In genomic region chr11:100297801-100298200, GRCm38 (mm10) we compare ENCODE assay signal across 8 mouse cellular contexts. TPM values are rescaled to one million over a fixed set of nuclear protein-coding genes. Genes with fewer than 3 reads are reported as not detected.
DNase-seq lines count a peak whose midpoint lies in the region; ATAC-seq lines count a peak whose summit lies in the region.

No protein-coding gene starts in this region.

- H3K4me1 ChIP-seq in heart, embryonic 12.5 days (replicated peaks): peaks cover 5% of the 10 kb centered on the region
- H3K4me1 ChIP-seq in embryonic facial prominence, embryonic 13.5 days: peaks cover 8% of the 10 kb centered on the region
- no peaks in the 10 kb centered on the region; the same call in 1 of the 2 replicates for H3K4me1 ChIP-seq in limb, embryonic 12.5 days (replicated peaks)
- H3K4me1 ChIP-seq in neural tube, embryonic 13.5 days (replicated peaks): peaks cover 4% of the 10 kb centered on the region; the same call in 1 of the 2 replicates

- H3K36me3 ChIP-seq in heart, embryonic 12.5 days: no peaks in the 10 kb centered on the region
- H3K36me3 ChIP-seq in embryonic facial prominence, embryonic 13.5 days: no peaks in the 10 kb centered on the region
- no peaks in the 10 kb centered on the region for H3K36me3 ChIP-seq in limb, embryonic 12.5 days
- H3K36me3 ChIP-seq in neural tube, embryonic 13.5 days: no peaks in the 10 kb centered on the region

- 35% methylated on average over 5 of the region's 5 CpGs for WGBS in heart, embryonic 12.5 days
- WGBS in embryonic facial prominence, embryonic 13.5 days: 42% methylated on average over 5 of the region's 5 CpGs
- WGBS in limb, embryonic 12.5 days: 36% methylated on average over 5 of the region's 5 CpGs
- 38% methylated on average over 5 of the region's 5 CpGs for WGBS in neural tube, embryonic 13.5 days

- no peak for DNase-seq in heart, adult 9 months (ENCODE audit: low spot score in 2 of 2)
- peak; percentile 60 for DNase-seq in CD4-positive helper T cell, adult 2 months (ENCODE audit: low read depth, low spot score)
- DNase-seq in frontal cortex, postnatal 36 days (ENCODE audit: low spot score in 2 of 2): no peak
- DNase-seq in layer of hippocampus, postnatal 36 days: no peak

- H3K4me3 ChIP-seq in heart, embryonic 12.5 days: 0 out of 2 replicates have a peak overlapping the region, but pooled peaks have one; percentile 6
- H3K4me3 ChIP-seq in embryonic facial prominence, embryonic 13.5 days: no peak overlapping the region
- H3K4me3 ChIP-seq in limb, embryonic 12.5 days (replicated peaks): no peak overlapping the region
- 0 out of 2 replicates have a peak overlapping the region, but pooled peaks have one; percentile 9 for H3K4me3 ChIP-seq in neural tube, embryonic 13.5 days

- no peak for ATAC-seq in heart, embryonic 12.5 days (ENCODE audit: insufficient number of reproducible peaks, low FRiP score)
- ATAC-seq in embryonic facial prominence, embryonic 13.5 days (ENCODE audit: insufficient number of reproducible peaks, insufficient read depth, low FRiP score, low TSS enrichment, low read depth): no peak
- ATAC-seq in limb, embryonic 12.5 days (ENCODE audit: insufficient number of reproducible peaks, insufficient read depth, low FRiP score, low TSS enrichment, low read depth): no peak
- ATAC-seq in neural tube, embryonic 13.5 days (ENCODE audit: low read depth): no peak

- peak overlapping the region; percentile 54 for H3K4me2 ChIP-seq in heart, embryonic 12.5 days
- peak overlapping the region; percentile 51 for H3K4me2 ChIP-seq in embryonic facial prominence, embryonic 13.5 days
- peak overlapping the region; percentile 44 for H3K4me2 ChIP-seq in limb, embryonic 12.5 days
- H3K4me2 ChIP-seq in neural tube, embryonic 13.5 days: peak overlapping the region; percentile 38

- peaks cover 23% of the 10 kb centered on the region for H3K27me3 ChIP-seq in heart, embryonic 12.5 days (replicated peaks)
- H3K27me3 ChIP-seq in embryonic facial prominence, embryonic 13.5 days: no peaks in the 10 kb centered on the region
- H3K27me3 ChIP-seq in limb, embryonic 12.5 days: no peaks in the 10 kb centered on the region
- H3K27me3 ChIP-seq in neural tube, embryonic 13.5 days: no peaks in the 10 kb centered on the region

- no peaks in the 10 kb centered on the region for H3K9me3 ChIP-seq in heart, embryonic 12.5 days (replicated peaks)
- no peaks in the 10 kb centered on the region for H3K9me3 ChIP-seq in embryonic facial prominence, embryonic 13.5 days
- no peaks in the 10 kb centered on the region for H3K9me3 ChIP-seq in limb, embryonic 12.5 days
- H3K9me3 ChIP-seq in neural tube, embryonic 13.5 days: no peaks in the 10 kb centered on the region

- H3K27ac ChIP-seq in heart, embryonic 12.5 days (ENCODE audit: poor library complexity, severe bottlenecking): no peak overlapping the region
- no peak overlapping the region for H3K27ac ChIP-seq in embryonic facial prominence, embryonic 13.5 days
- H3K27ac ChIP-seq in limb, embryonic 12.5 days: no peak overlapping the region
- no peak overlapping the region for H3K27ac ChIP-seq in neural tube, embryonic 13.5 days (replicated peaks)

- 0 out of 2 replicates have a peak overlapping the region, but pooled peaks have one; percentile 28 for H3K9ac ChIP-seq in heart, embryonic 12.5 days
- no peak overlapping the region for H3K9ac ChIP-seq in embryonic facial prominence, embryonic 13.5 days
- no peak overlapping the region for H3K9ac ChIP-seq in limb, embryonic 12.5 days (replicated peaks)
- no peak overlapping the region for H3K9ac ChIP-seq in neural tube, embryonic 13.5 days

RNA-seq across cellular contexts. Expression of gene Eif1, which starts 21.9 kb away (rescaled TPM):
- 1,467 and 1,522 TPM in 2 replicates for polyA plus RNA-seq in heart, embryonic 12.5 days (2016; fragmentation: Nextera tagmentation; extraction: Ambion mirVana)
- polyA plus RNA-seq in embryonic facial prominence, embryonic 13.5 days (2015; fragmentation: Nextera tagmentation; extraction: Ambion mirVana): 1,424 and 1,667 TPM in 2 replicates
- polyA plus RNA-seq in limb, embryonic 12.5 days (2016; fragmentation: Nextera tagmentation; extraction: Ambion mirVana): 1,407 and 1,429 TPM in 2 replicates
- polyA plus RNA-seq in neural tube, embryonic 13.5 days (2015; fragmentation: Nextera tagmentation; extraction: Ambion mirVana): 1,277 and 1,563 TPM in 2 replicates
- total RNA-seq in layer of hippocampus, postnatal 36 days (2021): 100 to 1,000 TPM; 775 to 777 TPM

RNA-seq across cellular contexts. Expression of gene Krt42, which starts 28.1 kb away (rescaled TPM):
- not detected in 2 replicates for polyA plus RNA-seq in heart, embryonic 12.5 days (2016; fragmentation: Nextera tagmentation; extraction: Ambion mirVana)
- polyA plus RNA-seq in embryonic facial prominence, embryonic 13.5 days (2015; fragmentation: Nextera tagmentation; extraction: Ambion mirVana): 0.20 and 0.25 TPM in 2 replicates
- polyA plus RNA-seq in limb, embryonic 12.5 days (2016; fragmentation: Nextera tagmentation; extraction: Ambion mirVana): not detected in 2 replicates
- not detected in 2 replicates for polyA plus RNA-seq in neural tube, embryonic 13.5 days (2015; fragmentation: Nextera tagmentation; extraction: Ambion mirVana)
- not detected for total RNA-seq in layer of hippocampus, postnatal 36 days (2021)

RNA-seq across cellular contexts. Expression of gene Gast, which starts 36.4 kb away (rescaled TPM):
- not detected in 2 replicates for polyA plus RNA-seq in heart, embryonic 12.5 days (2016; fragmentation: Nextera tagmentation; extraction: Ambion mirVana)
- polyA plus RNA-seq in embryonic facial prominence, embryonic 13.5 days (2015; fragmentation: Nextera tagmentation; extraction: Ambion mirVana): 1.2 TPM in 1 of 2 replicates, not detected in the other
- not detected in 2 replicates for polyA plus RNA-seq in limb, embryonic 12.5 days (2016; fragmentation: Nextera tagmentation; extraction: Ambion mirVana)
- 0.76 TPM in 1 of 2 replicates, not detected in the other for polyA plus RNA-seq in neural tube, embryonic 13.5 days (2015; fragmentation: Nextera tagmentation; extraction: Ambion mirVana)
- not detected for total RNA-seq in layer of hippocampus, postnatal 36 days (2021)

RNA-seq across cellular contexts. Expression of gene Krt17, which starts 37.0 kb away (rescaled TPM):
- 1.3 and 1.9 TPM in 2 replicates for polyA plus RNA-seq in heart, embryonic 12.5 days (2016; fragmentation: Nextera tagmentation; extraction: Ambion mirVana)
- 161 and 186 TPM in 2 replicates for polyA plus RNA-seq in embryonic facial prominence, embryonic 13.5 days (2015; fragmentation: Nextera tagmentation; extraction: Ambion mirVana)
- 41.6 and 47.9 TPM in 2 replicates for polyA plus RNA-seq in limb, embryonic 12.5 days (2016; fragmentation: Nextera tagmentation; extraction: Ambion mirVana)
- 0.73 and 1.4 TPM in 2 replicates for polyA plus RNA-seq in neural tube, embryonic 13.5 days (2015; fragmentation: Nextera tagmentation; extraction: Ambion mirVana)
- not detected for total RNA-seq in layer of hippocampus, postnatal 36 days (2021)

RNA-seq across cellular contexts. Expression of gene Krt16, which starts 49.1 kb away (rescaled TPM):
- not detected in 2 replicates for polyA plus RNA-seq in heart, embryonic 12.5 days (2016; fragmentation: Nextera tagmentation; extraction: Ambion mirVana)
- 0.33 and 0.45 TPM in 2 replicates for polyA plus RNA-seq in embryonic facial prominence, embryonic 13.5 days (2015; fragmentation: Nextera tagmentation; extraction: Ambion mirVana)
- not detected in 2 replicates for polyA plus RNA-seq in limb, embryonic 12.5 days (2016; fragmentation: Nextera tagmentation; extraction: Ambion mirVana)
- polyA plus RNA-seq in neural tube, embryonic 13.5 days (2015; fragmentation: Nextera tagmentation; extraction: Ambion mirVana): not detected in 2 replicates
- not detected for total RNA-seq in layer of hippocampus, postnatal 36 days (2021)

Comparison
In these comparisons a context has a peak if more than half of its experiments do, and no peak if none do; other contexts are left out.
1. H3K4me3 ChIP-seq: peak in heart, embryonic 12.5 days (single experiment) and neural tube, embryonic 13.5 days (single experiment); none in embryonic facial prominence, embryonic 13.5 days (single experiment) and limb, embryonic 12.5 days (single experiment).
2. Peak in every context shown above with its lines, with median percentiles within 50 percentile points of each other: H3K4me2 ChIP-seq.